Mouse (Mus musculus): Measurements from ENCODE around the gene Renbp. TPM values are rescaled to one million over a fixed set of nuclear protein-coding genes. Genes with fewer than 3 reads are reported as not detected.

The Renbp gene
- polyA plus RNA-seq, 1 experiment from 2014 or later, result 21.2 TPM

DNA sequence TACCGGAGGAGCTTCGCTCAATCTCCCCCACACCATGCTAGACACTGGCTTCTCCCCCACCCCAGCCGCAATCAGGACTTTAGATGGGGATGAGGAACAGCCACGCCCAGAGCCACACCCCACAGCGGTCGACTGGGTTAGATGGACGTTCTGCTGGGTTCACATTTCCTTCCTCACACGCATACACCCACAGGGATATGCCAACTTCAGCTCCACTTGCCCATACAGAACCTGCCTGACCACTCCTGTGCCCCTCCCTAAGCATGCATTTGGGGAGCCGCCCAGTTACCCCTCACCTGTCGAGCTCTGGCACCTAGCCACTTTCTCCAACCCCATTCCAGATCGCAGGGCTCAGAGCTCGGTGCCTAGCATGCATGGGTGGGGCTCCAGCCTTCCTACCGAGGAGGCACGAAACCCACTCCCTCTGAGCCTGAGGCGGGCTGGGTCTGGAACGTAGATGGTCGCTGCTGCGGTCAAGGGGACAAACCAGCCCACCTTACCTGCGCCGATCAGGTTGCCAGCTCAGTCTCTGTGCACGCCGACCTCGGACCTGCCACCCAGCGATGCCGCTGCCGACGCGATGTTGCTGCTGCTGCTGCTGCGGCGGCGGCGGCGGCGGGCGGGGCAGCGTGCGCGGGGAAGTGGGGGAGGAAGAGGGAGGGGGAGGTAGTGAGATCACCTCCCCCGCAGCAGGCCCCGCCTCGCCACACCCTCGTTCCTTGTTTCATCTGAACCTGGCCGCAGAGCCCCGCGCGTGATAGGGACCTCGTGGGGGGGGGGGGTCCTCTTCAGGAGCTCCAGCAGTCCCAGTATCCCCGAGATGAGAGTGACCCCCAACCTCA, 50.2 kb downstream of the Renbp start:
- H3K9ac ChIP-seq, result no peak overlapping the region
- no peaks in the 10 kb centered on the region for H3K9me3 ChIP-seq (replicated peaks)
- WGBS (ENCODE audit: insufficient replicate concordance), result 11% methylated on average over 29 of the region's 48 CpGs
- H3K4me2 ChIP-seq, result peak overlapping the region; percentile 58
- peaks cover 52% of the 10 kb centered on the region for H3K27me3 ChIP-seq (replicated peaks)
- no peak for ATAC-seq
- no peak overlapping the region for H3K27ac ChIP-seq
- no peaks in the 10 kb centered on the region for H3K36me3 ChIP-seq
- H3K4me3 ChIP-seq, result peak overlapping the region; percentile 21
- peaks cover 6% of the 10 kb centered on the region; the same call in 1 of the 2 replicates for H3K4me1 ChIP-seq

DNA sequence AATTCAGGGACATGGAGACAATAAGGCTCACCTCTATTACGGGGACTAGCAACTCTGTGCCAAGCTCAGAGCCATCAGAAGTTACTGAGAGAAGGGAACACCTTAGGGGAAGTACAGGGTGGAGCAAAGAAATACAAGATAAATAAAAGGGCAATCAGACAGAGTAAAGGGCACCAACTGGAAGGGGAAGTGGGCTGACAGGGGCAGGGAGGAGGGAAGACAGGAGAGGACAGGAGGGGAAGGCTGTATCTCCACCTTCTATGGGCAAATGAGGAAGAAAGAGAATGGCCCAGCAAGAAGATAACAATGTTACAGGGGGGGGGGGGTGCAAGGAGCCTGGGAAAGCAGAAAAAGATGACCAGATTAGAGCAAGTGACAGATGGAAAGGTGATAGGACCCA, 53.6 kb downstream of the Renbp start:
- no peak for ATAC-seq
- H3K9ac ChIP-seq, result no peak overlapping the region
- H3K9me3 ChIP-seq (replicated peaks), result no peaks in the 10 kb centered on the region
- H3K4me2 ChIP-seq, result no peak overlapping the region
- peaks cover 51% of the 10 kb centered on the region for H3K27me3 ChIP-seq (replicated peaks)
- peaks cover 6% of the 10 kb centered on the region; the same call in 1 of the 2 replicates for H3K4me1 ChIP-seq
- 56% methylated on average over 1 of the region's 1 CpGs for WGBS (ENCODE audit: insufficient replicate concordance)
- no peak overlapping the region for H3K4me3 ChIP-seq
- H3K36me3 ChIP-seq, result no peaks in the 10 kb centered on the region
- no peak overlapping the region for H3K27ac ChIP-seq

DNA sequence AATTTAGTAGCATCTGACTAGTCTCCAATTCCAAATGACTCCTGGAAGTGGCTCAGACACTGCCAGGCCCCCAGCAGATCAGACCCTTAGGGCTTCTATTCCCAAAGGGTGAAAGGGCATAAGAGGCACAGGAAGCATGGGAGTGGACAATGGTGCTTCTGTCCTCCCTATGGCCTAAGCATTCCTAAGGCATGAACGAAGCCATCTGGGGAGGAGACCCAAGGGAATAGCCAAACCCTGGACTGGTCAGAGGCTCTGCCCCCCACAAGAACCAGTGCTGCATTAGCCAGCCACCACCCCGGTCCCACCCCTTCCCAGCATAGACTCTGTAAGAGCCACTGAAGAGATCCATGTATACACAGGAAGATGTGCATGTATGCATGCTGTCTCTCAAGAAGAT, 54.8 kb downstream of the Renbp start:
- no peak overlapping the region for H3K4me3 ChIP-seq

More for the DNA sequence above, 54.8 kb downstream of the Renbp start:
- Histone ChIP-seq H3K36me3 (no peaks in the 10 kb centered on the region), H3K27ac (no peak overlapping the region), H3K27me3 (replicated peaks) (peaks cover 42% of the 10 kb centered on the region), H3K9me3 (replicated peaks) (no peaks in the 10 kb centered on the region), H3K4me1 (peaks cover 6% of the 10 kb centered on the region; the same call in 1 of the 2 replicates), H3K4me2 (no peak overlapping the region), H3K9ac (no peak overlapping the region)
- no peak for ATAC-seq
- WGBS (ENCODE audit: insufficient replicate concordance), result 48% methylated on average over 2 of the region's 2 CpGs

Other genes with a start within 250 kb of the Renbp start
- 173 and 175 TPM in 2 replicates for gene Bcap31, start 214.7 kb downstream of the Renbp start, polyA plus RNA-seq (2016; fragmentation: Nextera tagmentation; extraction: Ambion mirVana)
- 9.9 and 10.6 TPM in 2 replicates for gene Abcd1, start 214.3 kb downstream of the Renbp start, polyA plus RNA-seq (2016; fragmentation: Nextera tagmentation; extraction: Ambion mirVana)
- gene Plxnb3, start 173.8 kb downstream of the Renbp start, polyA plus RNA-seq (2016; fragmentation: Nextera tagmentation; extraction: Ambion mirVana), result 0.17 and 0.28 TPM in 2 replicates
- gene Srpk3, start 156.4 kb downstream of the Renbp start, polyA plus RNA-seq (2016; fragmentation: Nextera tagmentation; extraction: Ambion mirVana), result 0.89 and 1.2 TPM in 2 replicates
- gene Idh3g, start 144.0 kb downstream of the Renbp start, polyA plus RNA-seq (2016; fragmentation: Nextera tagmentation; extraction: Ambion mirVana), result 141 TPM in 2 replicates
- gene Ssr4, start 143.8 kb downstream of the Renbp start, polyA plus RNA-seq (2016; fragmentation: Nextera tagmentation; extraction: Ambion mirVana), result 162 and 173 TPM in 2 replicates
- 0.14 and 0.25 TPM in 2 replicates for gene Pdzd4, start 105.9 kb downstream of the Renbp start, polyA plus RNA-seq (2016; fragmentation: Nextera tagmentation; extraction: Ambion mirVana)
- gene Avpr2, start 38.7 kb downstream of the Renbp start, polyA plus RNA-seq (2016; fragmentation: Nextera tagmentation; extraction: Ambion mirVana), result 0.08 and 0.13 TPM in 2 replicates
- gene L1cam, start 34.7 kb downstream of the Renbp start, polyA plus RNA-seq (2016; fragmentation: Nextera tagmentation; extraction: Ambion mirVana), result 0.11 and 0.38 TPM in 2 replicates
- 7.1 and 8.6 TPM in 2 replicates for gene Arhgap4, start 9.0 kb downstream of the Renbp start, polyA plus RNA-seq (2016; fragmentation: Nextera tagmentation; extraction: Ambion mirVana)
- gene Naa10, start 8.9 kb downstream of the Renbp start, polyA plus RNA-seq (2016; fragmentation: Nextera tagmentation; extraction: Ambion mirVana), result 140 and 148 TPM in 2 replicates
- 51.8 and 59.7 TPM in 2 replicates for gene Hcfc1, start 35.5 kb upstream of the Renbp start, polyA plus RNA-seq (2016; fragmentation: Nextera tagmentation; extraction: Ambion mirVana)
- 44.6 and 45.8 TPM in 2 replicates for gene Irak1, start 93.1 kb upstream of the Renbp start, polyA plus RNA-seq (2016; fragmentation: Nextera tagmentation; extraction: Ambion mirVana)
- gene Opn1mw, start 196.6 kb upstream of the Renbp start, polyA plus RNA-seq (2016; fragmentation: Nextera tagmentation; extraction: Ambion mirVana), result not detected in 2 replicates
- 8.1 and 9.4 TPM in 2 replicates for gene Mecp2, start 204.5 kb upstream of the Renbp start, polyA plus RNA-seq (2016; fragmentation: Nextera tagmentation; extraction: Ambion mirVana)
- not detected in 2 replicates for gene Tex28, start 237.0 kb upstream of the Renbp start, polyA plus RNA-seq (2016; fragmentation: Nextera tagmentation; extraction: Ambion mirVana)
- not detected in 2 replicates for gene Tktl1, start 246.4 kb upstream of the Renbp start, polyA plus RNA-seq (2016; fragmentation: Nextera tagmentation; extraction: Ambion mirVana)

Data from liver, embryonic 12.5 days (tissue).